Mouse (Mus musculus): ENCODE results near the gene Slc48a1.

Slc48a1 gene

DNA sequence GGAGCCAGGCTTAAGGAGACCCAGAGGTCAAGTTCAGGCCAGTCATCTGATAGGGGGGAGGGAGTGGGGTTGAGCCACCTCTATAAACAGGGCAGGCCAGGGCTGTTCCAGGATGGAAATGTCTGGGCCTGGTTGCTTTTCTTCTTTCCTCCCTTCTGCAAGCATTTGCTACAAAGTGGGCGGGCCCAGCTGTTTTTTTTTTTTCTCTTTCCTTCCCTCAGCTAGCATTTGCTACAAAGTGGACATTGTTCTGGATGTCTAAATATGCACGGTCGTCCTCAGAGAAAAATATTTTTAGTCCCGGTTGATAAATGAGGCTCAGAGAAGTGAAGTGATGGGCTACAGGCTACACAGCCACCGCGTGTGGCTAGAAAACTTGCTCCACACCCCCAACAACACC lies 23.8 kb upstream of the Slc48a1 start:
- no peak for DNase-seq

DNA sequence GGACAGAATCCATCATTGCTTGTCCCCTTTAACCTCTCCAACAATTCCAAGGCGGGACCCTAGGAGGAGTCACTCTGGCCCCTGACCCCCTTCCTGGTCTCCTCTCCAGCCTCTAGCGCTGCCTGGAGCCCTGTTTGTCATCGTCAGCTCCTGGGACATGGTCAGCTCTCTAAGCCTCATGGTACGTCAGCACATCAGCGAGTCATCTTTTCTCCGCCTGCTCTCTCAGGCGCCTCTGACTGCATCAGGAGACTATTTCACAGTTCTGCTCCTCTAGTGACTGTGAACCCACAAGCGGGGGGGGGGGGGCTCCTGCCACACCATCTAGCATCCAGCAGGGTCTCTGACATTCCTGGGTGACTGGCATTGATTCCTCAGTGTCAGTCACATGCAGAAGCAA lies 23.0 kb upstream of the Slc48a1 start:
- no peak for DNase-seq

DNA sequence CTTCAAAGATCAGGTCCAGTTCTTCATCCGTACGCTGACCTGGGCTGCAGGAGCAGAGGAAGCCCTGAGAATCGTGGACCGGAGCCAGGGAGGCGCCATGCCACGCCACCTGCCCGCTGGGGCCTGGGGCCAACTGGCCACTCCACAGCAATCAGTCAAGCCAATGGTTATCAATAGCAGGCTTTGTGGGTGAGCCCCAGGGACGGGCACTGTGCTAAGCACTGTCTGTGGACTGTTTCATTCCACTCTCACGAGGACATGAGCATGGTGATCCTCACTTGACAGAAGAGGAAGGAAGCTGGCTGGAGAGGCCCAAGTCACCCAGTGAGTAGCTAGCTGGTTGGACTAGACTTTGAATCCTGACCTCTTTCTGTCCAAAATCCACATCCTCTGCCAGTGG lies 18.3 kb upstream of the Slc48a1 start:
- peak; percentile 74 for DNase-seq

DNA sequence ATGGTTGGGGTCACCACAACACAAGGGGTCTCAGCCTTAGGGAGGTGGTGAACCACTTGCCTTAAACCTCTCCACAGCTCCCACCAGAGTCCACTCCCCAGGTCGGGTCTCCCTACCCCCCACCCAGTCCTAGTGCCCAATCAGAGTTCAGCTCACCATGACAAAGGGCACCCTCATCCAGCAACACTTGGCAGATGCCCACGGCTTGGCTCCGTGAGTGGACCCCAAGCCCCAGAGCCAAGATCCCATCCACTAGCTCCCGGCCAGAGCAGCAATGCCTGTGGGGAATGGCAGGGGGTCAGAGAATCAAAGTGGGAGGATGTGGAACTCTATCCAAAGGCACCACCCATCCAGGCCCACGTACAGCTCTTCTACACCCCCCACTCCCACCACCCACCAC lies 17.4 kb upstream of the Slc48a1 start:
- no peak for DNase-seq

DNA sequence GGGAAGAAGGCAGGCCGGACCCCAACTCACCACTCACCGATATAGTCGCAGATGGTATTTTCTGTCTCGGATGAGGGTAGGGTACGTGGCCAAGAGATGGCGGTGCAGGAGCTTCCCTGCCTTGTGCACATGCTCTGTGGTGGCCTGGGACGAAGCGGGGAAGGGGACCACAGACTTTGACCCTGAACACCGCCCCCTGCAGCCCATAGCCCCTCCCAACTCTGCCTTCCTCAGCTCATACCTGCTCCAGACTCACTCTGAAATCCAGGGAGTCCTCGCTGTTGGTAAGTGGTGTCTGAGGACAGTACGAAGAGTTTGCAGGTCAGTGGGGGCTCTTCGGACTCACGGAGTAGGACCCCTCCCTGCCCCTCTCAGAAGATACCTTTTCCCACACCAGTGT lies 16.9 kb upstream of the Slc48a1 start:
- no peak for DNase-seq

DNA sequence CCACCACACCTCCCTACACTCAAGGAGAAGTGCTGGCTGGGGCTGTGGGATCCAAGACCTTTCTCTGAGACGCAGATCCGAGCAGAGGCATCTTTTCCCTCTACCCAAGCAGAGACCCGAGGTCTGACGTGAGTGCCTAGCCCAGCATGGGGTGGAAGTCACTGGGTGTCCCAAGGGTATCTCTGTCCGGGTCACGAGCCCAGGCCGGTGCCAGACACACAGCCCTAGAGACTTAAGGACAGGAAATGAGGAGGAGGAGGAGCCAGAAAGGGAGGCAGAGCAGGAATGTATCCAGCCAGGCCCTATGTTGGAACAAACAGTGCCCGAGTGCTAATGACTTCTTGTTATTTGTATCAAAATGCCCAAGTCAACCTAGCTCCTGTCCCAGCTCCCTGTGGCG lies 15.6 kb upstream of the Slc48a1 start:
- DNase-seq: no peak

DNA sequence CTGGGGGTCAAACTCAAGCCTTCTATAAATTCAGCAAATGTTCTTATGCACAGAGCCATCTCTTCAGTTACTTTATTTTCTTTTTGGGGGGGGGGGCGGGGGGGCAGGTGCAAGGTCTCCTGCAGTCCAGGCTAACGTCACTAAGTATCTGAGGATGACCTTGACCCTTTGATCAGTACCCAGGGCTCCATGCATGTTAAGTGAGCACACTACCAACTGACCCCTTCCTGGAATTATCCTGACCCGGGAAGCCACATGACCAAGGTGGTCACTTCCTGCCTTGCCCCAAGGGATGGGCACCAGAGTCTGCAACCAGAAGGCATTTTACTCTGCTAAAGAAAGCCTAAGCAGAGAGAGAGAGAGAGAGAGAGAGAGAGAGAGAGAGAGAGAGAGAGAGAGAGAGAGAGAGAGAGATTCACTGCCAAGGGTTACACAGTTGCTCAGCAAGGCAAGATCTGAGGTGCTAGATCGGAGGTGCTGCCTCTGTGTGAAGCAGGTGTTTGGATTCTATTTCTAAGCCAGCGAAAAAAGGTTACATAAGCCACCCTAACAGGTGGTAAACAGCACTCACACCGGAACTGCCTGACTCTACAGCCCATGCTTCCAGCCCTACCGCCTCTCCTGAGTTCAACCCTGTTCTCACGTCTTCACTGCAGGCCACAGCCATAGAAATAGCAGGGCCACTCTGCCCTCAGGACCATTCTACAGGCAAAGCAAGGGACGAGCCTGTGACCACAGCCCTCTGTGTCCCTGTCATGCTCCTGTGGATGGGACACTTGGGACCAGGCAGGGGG lies 14.9 kb upstream of the Slc48a1 start:
- DNase-seq: no peak

DNA sequence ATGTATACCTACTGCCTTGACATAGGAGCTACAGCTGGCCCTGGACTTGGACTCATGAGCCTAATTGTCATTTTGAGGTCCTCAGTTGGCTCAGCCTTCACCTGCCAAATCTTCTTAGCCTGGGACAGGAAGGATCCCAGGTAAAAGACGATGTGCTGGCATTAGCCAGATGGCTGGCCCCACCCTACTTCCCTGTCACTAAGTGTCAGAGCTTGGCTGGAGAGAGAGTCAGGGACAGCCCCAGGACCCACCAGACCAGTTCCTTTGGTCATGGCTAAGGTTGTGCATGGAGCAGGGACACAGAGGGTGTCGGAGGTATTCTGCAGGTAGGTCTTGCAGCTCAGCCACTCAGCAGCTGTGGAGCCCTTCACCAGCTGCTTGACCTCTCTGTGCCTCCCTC lies 13.8 kb upstream of the Slc48a1 start:
- DNase-seq: no peak

DNA sequence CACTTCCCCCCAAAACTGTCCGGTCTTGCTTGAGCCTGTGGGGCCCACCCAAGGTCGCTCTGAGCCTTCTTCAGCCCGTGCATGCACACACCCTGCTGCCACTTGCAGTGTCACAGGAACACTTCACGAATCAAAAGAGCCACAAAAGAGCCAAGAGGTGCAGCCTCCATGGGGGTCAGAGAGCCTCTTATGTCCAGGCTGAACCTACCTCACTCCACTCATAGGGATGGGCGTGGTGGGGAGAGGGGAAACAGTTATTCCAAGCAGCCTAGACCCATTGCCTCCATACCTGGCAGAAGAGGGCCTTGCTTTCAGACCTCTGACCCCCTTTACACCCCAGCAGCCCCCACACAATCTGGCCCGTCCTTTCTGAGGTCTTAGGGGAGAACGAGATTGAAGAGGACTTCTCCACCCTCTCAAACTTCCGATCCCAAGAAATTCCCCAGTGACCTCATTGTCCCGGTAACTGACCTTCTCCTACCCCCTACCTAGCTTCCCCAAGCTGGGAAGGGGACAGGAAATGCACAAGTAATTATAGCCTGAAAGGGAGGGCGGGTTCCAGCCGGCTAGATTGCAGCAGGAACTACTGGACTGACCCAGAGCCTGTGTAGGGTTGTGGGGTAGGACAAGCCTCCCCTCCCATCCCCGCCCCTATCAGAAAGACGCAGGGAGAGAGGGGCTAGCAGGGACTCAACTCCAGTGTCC lies 13.1 kb upstream of the Slc48a1 start:
- no peak for DNase-seq

DNA sequence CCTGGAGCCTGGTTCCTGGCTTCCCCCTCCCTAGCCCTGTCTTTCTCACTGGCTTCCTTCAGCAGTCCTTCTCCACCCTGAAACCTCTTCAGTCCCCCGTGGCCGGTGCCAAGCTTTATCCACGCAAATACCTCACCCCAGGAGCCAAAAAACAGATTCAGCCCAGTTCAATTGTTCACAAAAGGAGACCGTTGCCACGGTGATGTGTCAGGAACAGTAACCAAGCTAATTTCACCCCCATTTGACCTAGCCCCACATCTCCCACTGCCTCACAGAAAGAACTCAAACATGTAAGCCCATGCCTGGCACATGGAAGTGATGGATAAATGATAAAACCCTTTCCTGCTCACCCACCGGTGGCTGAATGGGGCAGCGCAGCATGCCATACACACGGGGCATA lies 12.1 kb upstream of the Slc48a1 start:
- no peak for DNase-seq

DNA sequence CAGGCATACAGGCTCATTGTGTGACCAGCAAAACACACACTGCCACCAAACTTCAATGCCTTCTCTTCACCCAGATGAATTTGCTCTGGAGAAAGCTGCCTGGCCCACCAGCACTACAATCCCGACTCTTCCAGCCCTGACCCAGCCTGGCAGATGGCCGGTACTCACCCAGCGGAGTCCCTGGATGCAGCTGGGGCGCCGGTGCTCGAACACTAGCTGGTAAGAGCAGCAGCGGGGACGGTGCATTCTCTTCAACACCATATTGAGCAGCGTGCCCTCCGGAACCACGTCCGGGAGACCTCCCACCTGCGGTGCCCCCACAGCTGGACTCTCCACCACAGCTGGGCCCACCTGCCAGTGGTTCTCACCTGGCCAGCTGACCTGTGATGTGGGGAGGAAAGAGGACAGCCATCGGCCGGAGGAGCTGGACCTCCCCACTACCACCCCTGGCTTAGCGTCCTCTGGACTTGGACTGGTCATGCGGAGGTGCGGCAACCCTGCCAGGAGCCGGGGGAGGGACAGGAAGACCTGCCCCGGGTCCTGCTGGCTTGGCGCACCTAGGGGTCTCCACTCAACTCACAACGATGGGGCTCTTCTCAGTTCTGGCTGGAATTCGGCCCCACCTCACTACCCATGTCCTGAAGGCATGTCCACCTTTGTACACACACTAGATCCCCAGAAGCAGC lies 11.6 kb upstream of the Slc48a1 start:
- DNase-seq: no peak

DNA sequence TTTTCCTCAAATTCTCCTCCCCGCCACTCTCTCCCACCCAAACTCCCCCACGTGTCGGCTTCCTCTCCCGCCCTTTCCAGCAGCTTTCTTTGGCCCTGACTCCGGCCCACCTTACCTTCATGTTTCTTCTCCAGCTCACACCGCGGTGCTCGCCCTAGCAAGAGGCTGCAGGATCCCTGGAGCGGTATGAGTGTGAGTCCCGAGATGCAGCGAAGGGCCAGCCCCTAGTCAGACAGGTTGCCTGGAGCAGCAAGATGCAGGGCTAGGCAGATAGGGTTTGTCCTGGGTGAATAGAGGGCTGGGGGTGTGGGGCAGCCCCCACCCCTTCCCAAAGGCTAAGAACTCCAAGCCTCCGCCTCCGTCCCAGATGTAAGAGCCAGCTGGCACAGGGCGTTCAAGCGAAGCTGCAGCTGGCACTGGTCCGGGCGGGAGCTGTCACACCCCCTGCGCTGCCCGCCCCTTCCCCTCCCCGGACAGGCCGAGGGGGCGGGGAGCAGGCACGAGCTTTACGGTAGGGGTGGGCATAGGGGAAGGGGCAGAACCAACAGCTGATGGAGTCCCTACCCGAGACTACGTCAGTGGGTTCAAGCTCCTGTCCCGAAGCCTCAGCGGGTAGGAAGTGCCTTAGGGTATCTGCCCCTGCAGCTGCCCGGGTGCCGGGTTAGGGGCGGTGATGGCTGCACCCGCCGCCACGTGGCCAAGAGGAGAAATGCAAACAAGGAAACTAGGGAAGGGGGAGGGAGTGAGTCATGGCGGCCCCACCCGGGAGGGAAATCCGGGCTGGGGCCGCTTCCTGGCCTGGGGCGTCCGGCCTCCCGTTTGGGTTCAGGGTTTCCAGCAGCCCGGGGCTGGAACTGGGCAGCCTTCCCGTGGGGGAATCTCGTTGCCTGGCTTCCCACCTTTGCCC lies 10.8 kb upstream of the Slc48a1 start, which contains the start of gene Rapgef3:
TSS of gene Rapgef3 (minus strand) at position 693 of the 907 bp plus-strand sequence.
- peak; percentile 39 for DNase-seq

DNA sequence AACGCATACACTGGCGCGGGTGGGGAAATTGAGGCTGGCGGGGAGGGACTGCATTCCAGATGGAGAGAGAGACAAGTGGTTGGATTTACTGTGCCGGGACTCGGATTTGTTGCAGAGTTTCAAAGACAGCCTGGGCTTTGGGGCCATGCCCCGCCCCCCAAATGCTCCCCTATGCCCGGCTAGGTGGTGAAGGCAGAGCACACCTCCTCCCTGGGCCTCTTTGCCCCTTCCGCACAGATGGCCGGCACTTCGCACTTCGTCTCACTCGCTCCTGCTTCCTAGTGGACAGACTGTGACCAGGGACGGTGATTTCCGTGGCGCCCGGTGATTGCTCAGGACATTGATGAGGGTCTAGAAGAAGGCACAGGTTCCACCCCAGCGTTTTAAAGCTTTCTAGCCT lies 10.1 kb upstream of the Slc48a1 start:
- DNase-seq: no peak

DNA sequence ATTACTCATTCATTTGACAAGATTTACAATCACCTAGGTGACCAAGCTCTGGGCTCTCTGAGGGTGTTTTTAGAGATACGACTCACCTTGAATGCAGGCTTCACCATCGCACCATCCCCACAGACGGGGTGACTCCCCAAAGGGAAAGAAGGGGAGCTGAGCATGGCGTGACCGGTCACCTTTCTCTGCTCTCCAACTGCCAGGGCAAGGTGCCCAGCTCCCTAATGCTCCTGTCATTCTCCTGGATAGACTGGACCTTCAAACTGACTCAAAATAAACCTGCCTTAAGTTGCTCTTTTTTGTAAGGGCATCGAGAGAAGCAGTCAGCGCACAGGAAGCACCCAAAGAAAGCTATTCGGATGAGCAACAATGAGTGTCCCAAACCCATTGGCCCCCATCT lies 8.0 kb upstream of the Slc48a1 start:
- DNase-seq: no peak

DNA sequence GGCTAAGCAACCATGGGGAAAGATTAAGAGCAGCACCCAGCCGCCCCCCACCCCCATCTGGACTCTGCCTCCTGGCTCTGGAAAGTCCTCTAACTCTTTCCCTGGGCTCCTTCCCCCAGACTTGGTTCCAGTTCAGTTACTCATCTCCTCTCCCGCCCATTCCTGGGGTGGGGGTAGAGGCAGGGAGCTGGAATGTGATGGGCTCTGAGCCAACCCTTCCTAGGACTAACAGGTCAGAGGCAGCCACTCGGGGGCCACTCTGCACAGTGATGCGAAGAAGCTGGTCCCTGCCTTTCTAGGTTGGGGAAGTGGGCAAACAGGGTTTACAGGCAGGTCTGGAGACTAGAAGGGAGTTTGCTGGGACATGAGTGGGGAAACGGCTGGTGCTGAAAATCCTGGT lies 5.2 kb upstream of the Slc48a1 start:
- no peak for DNase-seq

DNA sequence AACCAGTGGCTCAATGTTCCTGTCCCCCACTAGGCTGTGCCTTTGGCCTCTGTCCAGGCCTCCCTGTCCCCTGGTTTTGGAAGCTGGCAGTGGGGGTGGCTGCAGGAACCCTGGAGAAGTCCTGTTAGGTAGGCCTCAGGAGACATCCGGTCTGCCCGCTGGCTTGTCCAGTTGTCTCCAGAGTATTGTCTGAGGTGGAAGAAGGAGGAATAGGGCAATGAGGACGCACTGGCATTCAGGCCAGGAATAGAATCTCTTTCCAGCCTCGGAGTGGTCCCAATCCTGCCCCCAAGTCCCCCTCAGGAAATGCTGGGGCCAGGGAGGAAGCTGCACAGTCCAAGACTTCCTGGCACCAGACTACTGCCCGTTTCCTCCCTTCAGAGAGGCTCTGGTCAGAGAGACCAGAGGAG lies 4.4 kb upstream of the Slc48a1 start:
- no peak for DNase-seq

DNA sequence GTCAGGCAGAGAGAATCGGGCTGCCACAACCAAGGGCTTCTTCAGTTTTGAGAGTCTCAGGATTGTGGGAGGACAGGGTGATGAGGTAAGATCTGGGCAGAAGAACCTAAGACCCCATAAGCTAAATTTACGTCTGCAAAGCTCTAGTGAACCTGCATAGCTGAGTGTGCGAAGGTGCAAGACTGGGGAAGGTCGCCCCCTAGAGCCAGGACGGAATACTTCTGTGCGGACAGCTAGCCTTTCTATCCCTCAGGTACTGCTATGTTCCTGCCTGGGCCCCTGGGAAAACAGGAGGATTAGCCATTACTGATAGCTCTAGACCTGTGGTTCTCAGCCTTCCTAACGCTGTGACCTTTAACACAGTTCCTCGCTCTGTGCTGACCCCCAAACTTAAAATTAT lies 1.8 kb upstream of the Slc48a1 start:
- peak; percentile 53 for DNase-seq

DNA sequence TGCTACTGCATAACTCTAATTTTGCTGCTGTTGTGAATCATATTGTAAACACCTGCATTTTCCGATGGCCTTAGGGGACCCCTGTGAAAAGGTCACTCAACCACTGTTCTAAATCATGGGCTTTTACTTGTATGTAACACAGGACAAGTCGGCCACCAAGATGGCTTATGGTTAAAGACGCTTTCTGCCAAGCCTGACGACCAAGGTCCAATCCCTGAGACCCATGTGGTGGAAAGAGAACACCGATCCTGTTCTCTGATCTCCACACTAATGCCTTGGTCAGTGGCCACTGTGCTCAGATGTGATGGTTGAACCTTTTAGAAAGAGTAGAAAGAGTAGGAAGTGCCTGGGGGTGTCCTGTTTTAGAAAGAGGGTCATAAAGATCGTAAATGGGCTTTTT lies 1.4 kb upstream of the Slc48a1 start:
- DNase-seq: no peak

DNA sequence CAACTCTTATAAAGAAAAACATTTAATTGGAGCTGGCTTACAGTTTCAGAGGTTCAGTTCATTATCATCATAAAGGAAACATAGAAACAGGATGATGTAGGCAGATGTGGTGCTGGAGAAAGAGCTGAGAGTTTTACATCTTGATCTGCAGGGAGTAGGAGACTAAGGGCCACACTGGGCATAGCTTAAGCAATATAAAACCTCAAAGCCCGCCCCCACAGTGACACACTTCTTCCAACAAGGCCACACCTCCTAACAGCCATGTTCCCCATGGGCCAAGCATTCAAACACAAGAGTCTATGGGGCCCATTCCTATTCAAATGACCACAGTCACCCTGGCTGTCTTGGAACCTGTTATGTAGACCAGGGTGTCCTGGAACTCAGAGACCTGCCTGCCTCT lies 1.3 kb downstream of the Slc48a1 start:
- DNase-seq: no peak

DNA sequence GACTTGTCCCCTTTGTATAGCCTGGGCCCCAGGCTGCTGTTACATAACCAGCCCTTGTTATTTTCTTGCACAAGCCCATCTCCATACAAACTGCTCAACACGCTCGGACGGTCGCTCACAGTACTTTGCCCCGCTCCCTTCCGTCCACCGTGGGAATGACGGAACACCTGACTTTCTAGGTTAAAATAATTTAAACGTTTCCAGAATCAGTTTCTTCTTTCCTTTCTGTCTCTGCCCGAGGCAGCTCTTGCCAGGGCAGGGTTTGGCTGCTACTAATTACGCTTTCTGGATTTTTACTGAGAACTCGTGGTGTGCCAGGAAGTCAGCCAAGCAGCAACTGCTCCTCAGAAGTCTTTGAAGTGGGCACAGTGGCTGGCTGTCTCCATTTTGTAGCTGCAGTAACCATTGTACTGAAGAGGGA lies 2.3 kb downstream of the Slc48a1 start:
- no peak for DNase-seq

DNA sequence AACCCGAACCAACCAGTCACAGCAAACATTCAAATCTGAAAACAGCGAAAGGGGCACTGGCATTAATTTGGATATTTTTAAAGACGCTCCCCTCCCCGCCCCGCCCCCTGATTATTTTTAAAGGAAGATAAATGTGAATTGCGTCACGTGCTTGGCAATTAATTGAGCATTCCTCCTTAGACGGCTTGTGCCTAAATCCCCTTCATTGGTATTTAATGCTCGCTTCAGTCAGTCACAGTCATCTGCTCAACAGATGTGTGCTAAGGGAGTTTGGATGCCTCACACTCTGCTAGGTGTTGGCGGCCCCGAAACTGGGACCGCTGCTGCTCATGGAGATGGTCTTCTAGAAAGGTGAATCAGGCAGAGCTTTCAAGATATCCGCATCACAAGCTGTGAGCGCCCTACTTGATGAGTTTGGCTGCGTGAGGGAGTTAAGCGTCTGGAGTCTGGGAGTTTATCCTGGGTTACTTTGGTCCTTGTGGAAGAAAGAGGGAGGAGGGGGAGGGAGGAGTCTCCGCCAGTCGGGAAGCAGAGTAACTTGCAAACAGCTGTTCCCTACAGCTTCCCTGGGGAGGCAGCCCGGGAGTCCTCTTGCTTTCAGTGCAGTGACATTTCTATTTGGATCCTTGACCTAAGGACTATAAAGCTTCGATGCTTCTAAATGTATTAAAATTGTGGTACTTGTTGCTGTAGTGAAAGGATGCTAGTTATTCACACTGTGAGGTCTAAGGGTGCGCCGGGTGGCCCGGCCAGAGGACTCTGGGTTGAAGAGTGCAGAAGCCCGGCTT lies 3.8 kb downstream of the Slc48a1 start:
- no peak for DNase-seq

DNA sequence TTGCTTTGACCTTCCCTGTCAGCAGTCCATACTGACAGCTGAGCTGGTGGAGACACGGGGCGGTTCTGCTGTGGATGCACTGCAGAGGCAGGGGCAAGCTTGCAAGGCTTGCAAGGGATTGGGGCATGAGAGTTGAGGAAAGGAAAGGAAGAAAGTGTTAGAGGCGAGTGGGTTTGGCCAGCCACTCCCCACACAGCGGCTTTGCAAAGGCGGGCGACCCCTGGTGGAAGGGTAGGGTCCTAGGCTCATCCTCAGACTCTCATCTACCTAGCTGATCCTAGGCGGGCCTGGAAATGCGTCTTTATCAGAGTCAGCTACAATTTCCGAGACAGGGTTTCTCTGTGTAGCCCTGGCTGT lies 4.4 kb downstream of the Slc48a1 start:
- DNase-seq: peak; percentile 51
